Mouse (Mus musculus): Measurements from ENCODE around the gene Gm21190. TPM values are rescaled to one million over a fixed set of nuclear protein-coding genes. Genes with fewer than 3 reads are reported as not detected.
"Not testable (repeated sequence)": the region's sequence is repeated elsewhere in the genome, so short reads cannot be mapped to it uniquely, and the experiment has no call there.

The Gm21190 gene
- total and polyA plus RNA-seq, 3 experiments: not detected

GRCm38 (mm10) chr5:15522470-15522869, 6.6 kb downstream of the Gm21190 start:
- H3K27ac ChIP-seq; DNase-seq; H3K79me2 ChIP-seq (replicated peaks; ENCODE audit: control insufficient read depth, insufficient read depth, low read length); H3K36me3 ChIP-seq (ENCODE audit: control insufficient read depth, insufficient read depth, low read length); H3K9ac ChIP-seq (ENCODE audit: low read depth, low read length); intact Hi-C loops (cut with DNase I); H3K4me1 ChIP-seq (ENCODE audit: control insufficient read depth, insufficient read depth, low read length); H3K27me3 ChIP-seq (ENCODE audit: control insufficient read depth, insufficient read depth, low read length); H3K4me3 ChIP-seq: not testable (repeated sequence)
- peak; percentile 33 for TF ChIP-seq CTCF (IDR thresholded peaks at IDR 0.05)

- H3K4me3 ChIP-seq; intact Hi-C loops (cut with DNase I); H3K4me1 ChIP-seq (ENCODE audit: control insufficient read depth, insufficient read depth, low read length); DNase-seq; H3K27ac ChIP-seq; H3K36me3 ChIP-seq (ENCODE audit: control insufficient read depth, insufficient read depth, low read length); H3K27me3 ChIP-seq (ENCODE audit: control insufficient read depth, insufficient read depth, low read length); H3K79me2 ChIP-seq (replicated peaks; ENCODE audit: control insufficient read depth, insufficient read depth, low read length); H3K9ac ChIP-seq (ENCODE audit: low read depth, low read length): not testable (repeated sequence)
- WGBS: 24% methylated on average over 2 of the region's 2 CpGs
Measured at GRCm38 (mm10) chr5:15522028-15522427, 7.0 kb downstream of the Gm21190 start.

GRCm38 (mm10) chr5:15520418-15520817, 8.6 kb downstream of the Gm21190 start:
- WGBS: 10% methylated on average over 5 of the region's 5 CpGs
- H3K36me3 ChIP-seq (ENCODE audit: control insufficient read depth, insufficient read depth, low read length); H3K4me3 ChIP-seq; H3K9ac ChIP-seq (ENCODE audit: low read depth, low read length); H3K27ac ChIP-seq; intact Hi-C loops (cut with DNase I); H3K27me3 ChIP-seq (ENCODE audit: control insufficient read depth, insufficient read depth, low read length); H3K4me1 ChIP-seq (ENCODE audit: control insufficient read depth, insufficient read depth, low read length); DNase-seq; H3K79me2 ChIP-seq (replicated peaks; ENCODE audit: control insufficient read depth, insufficient read depth, low read length): not testable (repeated sequence)
- peak; percentile 59 for TF ChIP-seq CTCF (IDR thresholded peaks at IDR 0.05)

GRCm38 (mm10) chr5:15517150-15517549, 11.9 kb downstream of the Gm21190 start:
- H3K27me3 ChIP-seq (ENCODE audit: control insufficient read depth, insufficient read depth, low read length); H3K36me3 ChIP-seq (ENCODE audit: control insufficient read depth, insufficient read depth, low read length); intact Hi-C loops (cut with DNase I); H3K79me2 ChIP-seq (replicated peaks; ENCODE audit: control insufficient read depth, insufficient read depth, low read length); H3K4me3 ChIP-seq; H3K9ac ChIP-seq (ENCODE audit: low read depth, low read length); H3K27ac ChIP-seq; H3K4me1 ChIP-seq (ENCODE audit: control insufficient read depth, insufficient read depth, low read length); DNase-seq: not testable (repeated sequence)
- 58% methylated on average over 2 of the region's 2 CpGs for WGBS

- intact Hi-C loops (cut with DNase I); H3K9ac ChIP-seq (ENCODE audit: low read depth, low read length); H3K27ac ChIP-seq; H3K4me1 ChIP-seq (ENCODE audit: control insufficient read depth, insufficient read depth, low read length); H3K79me2 ChIP-seq (replicated peaks; ENCODE audit: control insufficient read depth, insufficient read depth, low read length); H3K27me3 ChIP-seq (ENCODE audit: control insufficient read depth, insufficient read depth, low read length); DNase-seq; H3K4me3 ChIP-seq; H3K36me3 ChIP-seq (ENCODE audit: control insufficient read depth, insufficient read depth, low read length): not testable (repeated sequence)
- WGBS: 54% methylated on average over 3 of the region's 3 CpGs
Measured at GRCm38 (mm10) chr5:15512236-15512635, 16.8 kb downstream of the Gm21190 start.

GRCm38 (mm10) chr5:15509911-15510310, 19.1 kb downstream of the Gm21190 start:
- intact Hi-C loops (cut with DNase I); H3K79me2 ChIP-seq (replicated peaks; ENCODE audit: control insufficient read depth, insufficient read depth, low read length); H3K36me3 ChIP-seq (ENCODE audit: control insufficient read depth, insufficient read depth, low read length); H3K4me1 ChIP-seq (ENCODE audit: control insufficient read depth, insufficient read depth, low read length); DNase-seq; H3K27ac ChIP-seq; H3K4me3 ChIP-seq; H3K27me3 ChIP-seq (ENCODE audit: control insufficient read depth, insufficient read depth, low read length); H3K9ac ChIP-seq (ENCODE audit: low read depth, low read length): not testable (repeated sequence)
- WGBS: 73% methylated on average over 1 of the region's 1 CpGs

GRCm38 (mm10) chr5:15508460-15509451, 20.3 kb downstream of the Gm21190 start:
- WGBS: 56% methylated on average over 6 of the region's 6 CpGs
- intact Hi-C loops (cut with DNase I); H3K4me1 ChIP-seq (ENCODE audit: control insufficient read depth, insufficient read depth, low read length); H3K4me3 ChIP-seq; H3K36me3 ChIP-seq (ENCODE audit: control insufficient read depth, insufficient read depth, low read length); H3K27me3 ChIP-seq (ENCODE audit: control insufficient read depth, insufficient read depth, low read length); H3K9ac ChIP-seq (ENCODE audit: low read depth, low read length); H3K27ac ChIP-seq; H3K79me2 ChIP-seq (replicated peaks; ENCODE audit: control insufficient read depth, insufficient read depth, low read length); DNase-seq: not testable (repeated sequence)
- peak; percentile 33 for TF ChIP-seq CTCF (IDR thresholded peaks at IDR 0.05)

GRCm38 (mm10) chr5:15507757-15508459, 21.1 kb downstream of the Gm21190 start:
- intact Hi-C loops (cut with DNase I); H3K27ac ChIP-seq; H3K79me2 ChIP-seq (replicated peaks; ENCODE audit: control insufficient read depth, insufficient read depth, low read length); H3K36me3 ChIP-seq (ENCODE audit: control insufficient read depth, insufficient read depth, low read length); DNase-seq; H3K9ac ChIP-seq (ENCODE audit: low read depth, low read length); H3K4me3 ChIP-seq; H3K4me1 ChIP-seq (ENCODE audit: control insufficient read depth, insufficient read depth, low read length); H3K27me3 ChIP-seq (ENCODE audit: control insufficient read depth, insufficient read depth, low read length): not testable (repeated sequence)
- WGBS: 56% methylated on average over 6 of the region's 6 CpGs

Data from heart, adult 2 months (tissue).